Mouse (Mus musculus) liver, embryonic 11.5 days (tissue): ENCODE data around the gene Rps15. TPM values are rescaled to one million over a fixed set of nuclear protein-coding genes. Genes with fewer than 3 reads are reported as not detected.

Experiments
- ATAC-seq: fragments of 200-750 bp; cut with Nextera tagmentation; replicated peaks from 2 replicates; pipeline ENCODE4 v1.8.0; 2017; ENCODE audit warnings: moderate number of reproducible peaks, mild to moderate bottlenecking, moderate TSS enrichment, moderate library complexity; ENCODE audit not compliant: low FRiP score
- DNase-seq: peaks from one replicate; pipeline ENCODE4 v3.0.0-alpha.2; 2017; ENCODE audit warnings: low spot score
- H3K27ac ChIP-seq: fragments of 300-500 bp; sonication (generic); 2 replicates; pipeline ENCODE4 v1.5.1; 2014; ENCODE audit warnings: mild to moderate bottlenecking, low read depth, low read length, control low read depth
- H3K27me3 ChIP-seq: fragments of 300-500 bp; sonication (generic); replicated peaks from 2 replicates; pipeline ENCODE4 v1.6.1; 2014; ENCODE audit warnings: low read length, mixed read lengths; ENCODE audit not compliant: control insufficient read depth, insufficient read depth
- H3K36me3 ChIP-seq: fragments of 300-500 bp; sonication (generic); 2 replicates; pipeline ENCODE4 v1.6.1; 2014; ENCODE audit warnings: mild to moderate bottlenecking, low read length, moderate library complexity, mixed read lengths; ENCODE audit not compliant: control insufficient read depth, insufficient read depth
- H3K4me1 ChIP-seq: fragments of 300-500 bp; sonication (generic); replicated peaks from 2 replicates; pipeline ENCODE4 v1.6.1; 2014; ENCODE audit warnings: low read length, mixed read lengths; ENCODE audit not compliant: control insufficient read depth, insufficient read depth
- H3K4me2 ChIP-seq: fragments of 300-500 bp; sonication (generic); 2 replicates; pipeline ENCODE4 v1.6.1; 2014; ENCODE audit warnings: mild to moderate bottlenecking, control low read depth, moderate library complexity
- H3K4me3 ChIP-seq: fragments of 300-500 bp; sonication (generic); 2 replicates; pipeline ENCODE4 v1.5.1; 2014; ENCODE audit warnings: low read depth, low read length, control low read depth
- H3K9ac ChIP-seq: fragments of 300-500 bp; sonication (generic); 2 replicates; pipeline ENCODE4 v1.6.1; 2014; ENCODE audit warnings: low read depth, low read length, control low read depth
- H3K9me3 ChIP-seq: fragments of 300-500 bp; sonication (generic); 2 replicates; pipeline ENCODE4 v1.6.1; 2016; ENCODE audit warnings: low read length, inconsistent platforms, mixed read lengths; ENCODE audit not compliant: control insufficient read depth
- WGBS: fragments of 180-500 bp; shearing (Covaris S2); extraction: QIAGEN DNeasy Blood & Tissue Kit; methylation state at CpG from one replicate; pipeline ENCODE4 v1.1.7; 2014; 5-methylcytosine and 5-hydroxymethylcytosine counted together
- polyA plus RNA-seq: library from polyadenylated mRNA; unstranded; fragments of >200 nt; fragmentation: Nextera tagmentation; extraction: Ambion mirVana; gene quantifications from 2 replicates; pipeline ENCODE4 v1.2.1, GENCODE M21; 2014

The Rps15 gene
- polyA plus RNA-seq, 1 experiment from 2014 or later, result 1,408 TPM

DNA sequence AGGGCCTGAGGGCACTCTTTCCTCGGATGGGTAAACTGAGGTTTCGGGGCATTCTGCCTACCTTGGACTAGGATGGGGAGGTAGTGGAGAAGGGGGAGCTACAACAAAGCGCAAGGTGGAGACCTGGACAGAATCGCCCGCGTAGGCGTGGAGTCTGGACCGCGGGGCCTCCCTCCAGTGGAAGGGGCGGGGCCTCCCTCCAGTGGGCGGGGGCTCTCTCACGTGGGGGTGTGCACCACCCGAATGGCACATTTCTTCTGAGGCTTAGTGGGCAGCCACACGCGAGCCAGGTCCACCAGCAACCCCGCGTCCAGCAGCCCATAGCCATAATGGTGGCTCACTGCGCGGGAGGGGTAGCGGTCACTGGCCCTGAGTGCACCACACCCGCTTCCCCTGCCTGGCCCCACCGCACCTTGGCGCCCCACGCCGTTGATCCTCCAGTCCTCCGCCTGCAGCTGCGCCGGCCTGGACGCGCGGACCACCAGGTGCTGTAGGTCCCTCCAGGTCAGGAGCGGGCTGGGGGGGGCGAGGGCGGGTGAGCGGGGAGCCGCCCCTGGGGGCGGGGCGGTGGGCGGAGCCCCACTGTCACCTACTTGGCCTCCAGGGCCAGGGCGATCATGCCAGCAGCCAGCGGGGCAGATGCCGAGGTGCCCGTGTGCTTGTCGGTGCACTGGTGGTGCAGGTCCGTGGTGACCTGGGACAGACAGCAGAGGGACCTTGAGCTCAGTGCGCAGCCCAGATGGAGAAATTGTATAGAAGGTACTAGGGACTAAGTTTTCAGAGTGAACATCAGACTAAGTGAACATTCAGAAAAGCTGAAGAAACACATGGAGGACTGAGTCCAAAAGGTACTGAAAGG lies 31.2 kb downstream of the Rps15 start:
- WGBS, result 2% methylated on average over 43 of the region's 46 CpGs
- ATAC-seq (peak; percentile 69), DNase-seq (peak; percentile 81)
- H3K4me3 ChIP-seq, result peak overlapping the region; percentile 75
- no peaks in the 10 kb centered on the region for H3K9me3 ChIP-seq
- H3K27ac ChIP-seq, result peak overlapping the region; percentile 88
- H3K4me2 ChIP-seq, result peak overlapping the region; percentile 99
- H3K9ac ChIP-seq, result peak overlapping the region; percentile 85
- H3K27me3 ChIP-seq, result no peaks in the 10 kb centered on the region
- H3K4me1 ChIP-seq, result peaks cover 41% of the 10 kb centered on the region
- H3K36me3 ChIP-seq, result 0 out of 2 replicates have a peak, but pooled peaks cover 3% of the 10 kb centered on the region

DNA sequence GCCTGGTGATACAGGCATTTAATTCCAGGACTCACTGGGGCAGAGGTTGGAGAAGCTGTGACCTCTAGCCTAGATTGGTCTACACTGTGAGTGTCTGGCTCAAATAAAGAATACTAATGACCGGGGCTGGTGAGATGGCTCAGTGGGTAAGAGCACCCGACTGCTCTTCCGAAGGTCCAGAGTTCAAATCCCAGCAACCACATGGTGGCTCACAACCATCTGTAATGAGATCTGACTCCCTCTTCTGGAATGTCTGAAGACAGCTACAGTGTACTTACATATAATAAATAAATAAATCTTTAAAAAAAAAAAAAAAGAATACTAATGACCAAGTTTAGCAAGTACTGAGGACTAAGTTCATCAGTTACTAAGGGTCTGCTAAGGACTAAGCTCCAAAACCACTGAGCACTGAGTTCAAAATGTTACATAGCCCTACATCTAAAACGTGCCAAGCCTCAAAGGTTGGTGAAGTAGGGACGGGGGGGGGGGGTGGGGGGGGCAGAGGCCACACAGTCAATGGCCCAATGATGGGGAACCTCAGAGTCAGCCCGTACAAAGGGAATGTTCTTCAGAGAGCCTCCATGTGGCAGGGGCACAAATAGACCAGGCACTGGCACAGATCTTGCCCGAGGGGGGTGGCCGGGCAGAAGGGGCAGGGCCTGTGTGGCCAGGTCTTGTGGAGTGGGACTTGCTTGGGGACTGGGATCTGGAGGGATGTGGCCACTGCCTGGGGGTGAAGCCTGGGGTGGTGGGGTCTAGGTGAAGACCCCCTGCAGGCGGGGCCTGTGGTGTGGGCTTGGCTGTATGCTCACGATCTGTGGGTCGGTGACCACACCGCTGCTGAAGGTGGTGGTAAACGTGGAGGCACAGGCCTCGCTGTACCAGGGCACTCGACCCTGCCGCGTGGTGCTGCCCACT lies 32.1 kb downstream of the Rps15 start:
- ATAC-seq (no peak), DNase-seq (no peak)
- peak overlapping the region; percentile 99 for H3K4me2 ChIP-seq
- H3K4me3 ChIP-seq, result peak overlapping the region; percentile 75
- peak overlapping the region; percentile 88 for H3K27ac ChIP-seq
- H3K27me3 ChIP-seq, result no peaks in the 10 kb centered on the region
- H3K4me1 ChIP-seq, result peaks cover 42% of the 10 kb centered on the region
- no peaks in the 10 kb centered on the region for H3K36me3 ChIP-seq
- no peaks in the 10 kb centered on the region for H3K9me3 ChIP-seq
- WGBS, result 75% methylated on average over 17 of the region's 17 CpGs
- H3K9ac ChIP-seq, result peak overlapping the region; percentile 85

DNA sequence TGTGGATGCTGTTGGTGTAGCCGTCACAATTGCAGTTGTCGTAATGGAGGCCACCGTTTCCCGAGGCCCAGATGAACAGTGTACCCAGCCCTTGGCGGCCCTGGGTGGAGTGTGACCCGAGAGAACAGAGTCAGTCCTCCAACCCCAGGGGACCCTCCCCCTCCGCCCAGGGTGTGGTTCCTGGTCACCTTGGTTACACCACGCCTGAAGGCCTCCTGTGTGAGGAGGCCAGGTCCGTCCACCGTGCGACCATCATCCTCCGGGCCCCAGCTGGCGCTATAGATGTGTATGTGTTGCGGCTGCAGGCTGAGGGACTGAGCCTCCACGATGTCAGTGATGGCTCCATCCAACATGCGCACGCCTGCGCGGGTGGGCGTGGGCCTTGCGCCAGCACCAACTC lies 32.8 kb downstream of the Rps15 start:
- H3K4me1 ChIP-seq, result peaks cover 37% of the 10 kb centered on the region
- H3K4me3 ChIP-seq, result no peak overlapping the region
- 75% methylated on average over 21 of the region's 21 CpGs for WGBS
- ATAC-seq (no peak), DNase-seq (no peak)
- H3K27ac ChIP-seq, result no peak overlapping the region
- no peaks in the 10 kb centered on the region for H3K36me3 ChIP-seq
- H3K9ac ChIP-seq, result no peak overlapping the region
- no peaks in the 10 kb centered on the region for H3K27me3 ChIP-seq
- no peaks in the 10 kb centered on the region for H3K9me3 ChIP-seq
- peak overlapping the region; percentile 23 for H3K4me2 ChIP-seq

DNA sequence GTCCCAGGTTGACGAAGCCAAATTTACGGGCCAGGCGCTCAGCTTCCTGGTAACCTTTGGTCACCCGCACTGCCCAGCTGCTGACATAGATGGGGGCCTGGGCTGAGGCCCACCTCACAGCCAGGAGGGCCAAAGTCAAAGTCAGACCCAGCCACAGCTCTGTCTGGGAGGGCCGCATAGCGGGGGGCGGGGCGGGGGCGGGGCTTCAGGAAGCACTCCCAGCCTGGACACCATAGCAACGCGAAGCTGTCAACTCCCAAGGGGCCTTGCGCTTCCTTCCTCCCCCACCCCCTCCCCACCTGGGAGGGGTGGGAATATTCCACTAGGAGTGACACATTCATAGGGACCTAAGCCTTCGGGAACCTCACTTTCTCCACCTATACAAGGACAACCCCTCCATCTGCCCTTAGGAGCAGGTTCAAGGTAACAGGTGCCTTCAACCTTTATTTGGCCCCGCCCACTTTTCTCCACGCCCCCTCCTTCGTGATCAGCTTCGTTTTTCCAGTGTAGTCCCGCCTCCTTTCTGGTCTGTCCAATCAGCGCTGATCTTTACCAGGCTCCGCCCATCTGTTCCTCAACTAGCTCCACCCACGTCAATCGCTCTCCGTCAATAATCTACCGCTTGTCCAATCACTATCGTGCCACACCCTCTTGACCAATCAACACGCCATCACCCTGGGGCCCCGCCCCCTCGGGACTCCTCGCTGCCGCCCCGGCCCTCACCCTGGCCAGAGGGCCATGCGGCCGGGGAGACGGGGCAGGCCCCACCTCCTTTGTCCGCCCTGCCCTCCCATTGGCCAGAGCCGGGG lies 37.2 kb downstream of the Rps15 start, which contains the start of the genes Pcsk4 and Reep6:
TSS of gene Pcsk4 (minus strand) at position 226 of the 809 bp plus-strand sequence.
TSS of gene Reep6 (plus strand) at position 681 of the 809 bp plus-strand sequence.
- Histone ChIP-seq H3K4me1 (peaks cover 52% of the 10 kb centered on the region), H3K9me3 (no peaks in the 10 kb centered on the region), H3K4me3 (peak within 1 kb of the TSS; percentile 72), H3K9ac (peak within 1 kb of the TSS; percentile 81), H3K27me3 (no peaks in the 10 kb centered on the region; the same call in none of the 2 replicates), H3K36me3 (0 out of 2 replicates have a peak, but pooled peaks cover 4% of the 10 kb centered on the region), H3K27ac (peak within 1 kb of the TSS; percentile 95), H3K4me2 (peak within 1 kb of the TSS; percentile 99)
- ATAC-seq (peak; percentile 89), DNase-seq (peak; percentile 98)
- WGBS, result 4% methylated on average over 36 of the region's 36 CpGs

DNA sequence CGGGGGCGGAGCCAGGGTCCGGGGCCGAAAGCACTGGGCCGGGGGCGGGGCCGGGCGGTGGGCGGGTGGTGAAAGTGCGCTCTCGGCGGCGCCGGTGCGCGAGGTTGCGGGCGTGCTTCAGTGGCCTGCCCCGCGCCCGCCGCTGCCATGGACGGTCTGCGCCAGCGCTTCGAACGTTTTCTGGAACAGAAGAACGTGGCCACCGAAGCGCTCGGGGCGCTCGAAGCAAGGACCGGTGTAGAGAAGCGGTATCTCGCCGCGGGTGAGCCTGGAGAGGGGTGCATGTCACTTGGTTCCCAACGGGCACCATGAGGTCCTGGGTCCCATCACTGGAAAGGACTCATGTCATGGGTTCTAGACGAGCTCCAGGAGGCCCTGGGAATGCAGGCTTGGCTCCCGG lies 37.8 kb downstream of the Rps15 start:
- no peaks in the 10 kb centered on the region; the same call in none of the 2 replicates for H3K27me3 ChIP-seq
- H3K27ac ChIP-seq, result peak overlapping the region; percentile 95
- H3K4me1 ChIP-seq, result peaks cover 46% of the 10 kb centered on the region
- peak overlapping the region; percentile 72 for H3K4me3 ChIP-seq
- no peaks in the 10 kb centered on the region for H3K9me3 ChIP-seq
- ATAC-seq, result no peak
- DNase-seq, result no peak
- H3K9ac ChIP-seq, result peak overlapping the region; percentile 81
- peak overlapping the region; percentile 99 for H3K4me2 ChIP-seq
- WGBS, result 1% methylated on average over 40 of the region's 41 CpGs
- H3K36me3 ChIP-seq, result 0 out of 2 replicates have a peak, but pooled peaks cover 7% of the 10 kb centered on the region

DNA sequence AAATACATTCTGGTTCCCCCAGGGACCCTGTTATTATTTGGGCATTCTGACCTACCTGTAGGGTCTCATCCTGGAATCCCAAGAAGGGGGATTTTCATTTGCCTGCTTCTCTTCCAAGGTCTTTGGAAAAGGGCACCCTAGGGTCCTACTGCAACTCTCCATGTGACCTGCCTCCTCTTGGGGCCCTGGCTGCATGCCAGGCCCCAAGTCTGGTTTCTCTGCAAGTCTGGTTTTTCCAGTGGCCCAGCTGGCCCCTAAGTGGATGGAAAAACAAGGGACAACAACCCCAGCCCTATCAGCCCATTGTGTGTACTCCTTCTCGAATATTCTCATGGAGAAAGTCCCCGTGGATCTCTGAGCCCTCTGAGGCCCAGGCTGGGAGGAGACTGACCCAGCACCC lies 38.6 kb downstream of the Rps15 start:
- H3K4me1 ChIP-seq, result peaks cover 43% of the 10 kb centered on the region
- no peak for ATAC-seq

DNA sequence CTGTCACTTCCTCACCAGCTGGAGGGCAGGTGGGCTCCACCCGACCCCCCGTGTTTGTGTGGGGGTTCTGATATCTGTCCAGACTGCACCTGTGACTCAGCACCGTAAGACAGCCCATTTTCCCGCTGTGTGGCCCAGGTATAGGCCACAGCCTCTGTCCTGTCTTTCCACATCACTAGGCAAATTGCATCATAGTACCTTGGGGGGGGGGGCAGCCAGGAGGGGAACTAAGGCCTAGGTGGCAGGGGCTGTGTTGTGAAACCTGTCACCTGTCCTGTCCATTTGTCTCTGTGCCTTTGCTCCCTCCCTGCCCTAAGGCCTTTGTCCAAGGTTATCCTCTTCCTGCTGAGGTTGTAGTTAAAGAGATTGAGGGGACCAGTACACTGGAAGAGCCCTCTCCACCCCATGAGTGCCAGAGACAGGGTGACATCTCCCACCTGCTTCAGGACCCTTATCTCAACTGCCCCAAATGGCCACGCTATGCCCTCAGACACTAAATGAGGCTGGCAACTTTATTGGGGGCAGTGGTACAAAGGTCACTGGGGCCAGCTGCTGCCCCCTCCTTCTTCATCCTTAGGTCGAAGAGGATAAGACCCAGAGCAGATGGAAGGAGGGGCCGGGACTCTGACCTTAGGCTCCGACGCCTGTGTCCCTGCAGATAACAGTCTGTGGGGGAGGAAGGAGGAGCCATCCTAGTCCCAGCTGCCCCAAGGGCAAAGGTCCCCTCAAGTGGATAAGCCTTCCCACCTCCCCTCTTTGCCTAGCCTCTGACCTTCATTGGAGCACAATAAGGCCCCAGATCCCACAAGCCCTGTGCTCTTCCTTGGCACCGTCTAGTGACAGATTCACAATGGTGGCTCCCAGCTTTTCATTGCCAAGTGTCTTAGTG lies 39.6 kb downstream of the Rps15 start:
- WGBS, result 27% methylated on average over 10 of the region's 10 CpGs
- peak; percentile 70 for ATAC-seq

More for the DNA sequence above, 38.6 kb downstream of the Rps15 start:
- peaks cover 12% of the 10 kb centered on the region; the same call in 1 of the 2 replicates for H3K36me3 ChIP-seq
- peak overlapping the region; percentile 95 for H3K27ac ChIP-seq
- H3K27me3 ChIP-seq, result peaks cover under 1% of the 10 kb centered on the region
- peak overlapping the region; percentile 72 for H3K4me3 ChIP-seq
- DNase-seq, result no peak
- peak overlapping the region; percentile 99 for H3K4me2 ChIP-seq
- peak overlapping the region; percentile 81 for H3K9ac ChIP-seq
- 75% methylated on average over 2 of the region's 2 CpGs for WGBS
- no peaks in the 10 kb centered on the region for H3K9me3 ChIP-seq

More for the DNA sequence above, 39.6 kb downstream of the Rps15 start:
- H3K9me3 ChIP-seq, result no peaks in the 10 kb centered on the region
- H3K4me2 ChIP-seq, result peak overlapping the region; percentile 99
- H3K4me3 ChIP-seq, result peak overlapping the region; percentile 72
- no peak for DNase-seq
- peak overlapping the region; percentile 95 for H3K27ac ChIP-seq
- H3K36me3 ChIP-seq, result peaks cover 15% of the 10 kb centered on the region; the same call in 1 of the 2 replicates
- H3K27me3 ChIP-seq, result peaks cover 4% of the 10 kb centered on the region
- H3K9ac ChIP-seq, result peak overlapping the region; percentile 81
- peaks cover 43% of the 10 kb centered on the region for H3K4me1 ChIP-seq
